Mouse (Mus musculus) CH12F3 (cell line): ENCODE results near the gene Otud7b.
"Not testable (repeated sequence)": the region's sequence is repeated elsewhere in the genome, so short reads cannot be mapped to it uniquely, and the experiment has no call there.

ENCODE experiments used
- in situ Hi-C: fragments of 300-500 bp; cut with MboI; formaldehyde crosslinking; loops from 2 replicates; pipeline ENCODE4 v1.14.3; 2020; ENCODE audit warnings: low sequenced_read_pairs

Gene Otud7b

DNA sequence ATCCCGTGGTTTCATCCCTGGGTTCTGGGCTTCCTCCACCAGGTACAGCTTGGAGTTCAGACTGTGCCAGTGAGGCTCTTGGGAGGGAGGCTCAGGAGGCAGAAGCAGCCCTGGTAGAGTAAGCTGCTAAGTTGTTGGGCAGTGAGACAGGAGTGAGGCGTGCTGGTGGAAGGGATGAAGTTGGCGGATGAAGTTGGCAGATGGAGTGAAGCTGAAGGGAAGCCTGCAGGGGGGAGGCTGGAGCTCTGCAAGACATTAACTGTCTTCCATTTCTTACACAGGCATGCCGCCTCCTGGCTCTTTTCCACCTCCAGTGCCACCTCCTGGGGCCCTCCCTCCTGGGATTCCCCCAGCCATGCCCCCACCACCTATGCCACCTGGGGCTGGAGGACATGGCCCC is 69.7 kb downstream of the Otud7b start:
- in situ Hi-C loops, result not testable (repeated sequence)

DNA sequence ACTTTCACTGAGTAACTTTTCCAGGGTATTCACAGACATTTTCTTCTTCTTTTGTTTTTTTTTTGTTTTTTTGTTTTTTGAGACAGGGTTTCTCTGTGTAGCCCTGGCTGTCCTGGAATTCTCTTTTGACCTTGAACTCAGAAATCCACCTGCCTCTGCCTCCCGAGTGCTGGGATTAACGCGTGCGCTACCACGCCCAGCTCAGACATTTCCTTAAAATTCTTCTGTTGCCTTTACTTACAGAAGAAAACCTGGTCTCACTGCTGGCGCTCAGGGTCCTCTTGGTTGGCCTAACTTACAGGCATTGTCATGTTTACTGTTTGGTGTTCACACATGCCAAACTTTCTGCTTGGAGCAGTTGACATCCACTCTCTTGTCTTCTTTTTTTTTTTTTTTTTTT is 70.9 kb downstream of the Otud7b start:
- in situ Hi-C loops, result no loop called here

DNA sequence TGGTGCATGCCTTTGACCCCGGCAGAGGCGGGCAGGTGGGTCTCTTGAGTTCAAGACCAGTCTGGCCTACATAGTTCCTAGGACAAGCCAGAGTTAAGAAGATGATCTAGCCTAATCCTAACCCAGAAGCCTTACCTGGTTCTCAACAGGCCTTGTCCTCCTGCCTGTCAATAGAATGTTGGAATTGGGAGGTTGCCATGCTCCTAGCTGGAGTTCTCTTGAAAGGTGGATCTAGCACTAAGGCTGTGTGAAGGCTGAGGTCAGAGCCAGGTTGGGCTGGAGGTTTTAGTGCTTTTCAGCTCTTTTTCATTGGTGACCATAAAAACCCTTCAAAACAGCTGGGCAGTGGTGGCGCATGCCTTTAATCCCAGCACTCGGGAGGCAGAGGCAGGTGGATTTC is 74.1 kb downstream of the Otud7b start:
- in situ Hi-C loops, result no loop called here

- in situ Hi-C loops, result no loop called here
These were observed 74.6 kb downstream of the Otud7b start for GRCm38 (mm10) chr3:96178902-96179301.

- in situ Hi-C loops, result no loop called here
These were observed 75.2 kb downstream of the Otud7b start for GRCm38 (mm10) chr3:96179531-96179930.

DNA sequence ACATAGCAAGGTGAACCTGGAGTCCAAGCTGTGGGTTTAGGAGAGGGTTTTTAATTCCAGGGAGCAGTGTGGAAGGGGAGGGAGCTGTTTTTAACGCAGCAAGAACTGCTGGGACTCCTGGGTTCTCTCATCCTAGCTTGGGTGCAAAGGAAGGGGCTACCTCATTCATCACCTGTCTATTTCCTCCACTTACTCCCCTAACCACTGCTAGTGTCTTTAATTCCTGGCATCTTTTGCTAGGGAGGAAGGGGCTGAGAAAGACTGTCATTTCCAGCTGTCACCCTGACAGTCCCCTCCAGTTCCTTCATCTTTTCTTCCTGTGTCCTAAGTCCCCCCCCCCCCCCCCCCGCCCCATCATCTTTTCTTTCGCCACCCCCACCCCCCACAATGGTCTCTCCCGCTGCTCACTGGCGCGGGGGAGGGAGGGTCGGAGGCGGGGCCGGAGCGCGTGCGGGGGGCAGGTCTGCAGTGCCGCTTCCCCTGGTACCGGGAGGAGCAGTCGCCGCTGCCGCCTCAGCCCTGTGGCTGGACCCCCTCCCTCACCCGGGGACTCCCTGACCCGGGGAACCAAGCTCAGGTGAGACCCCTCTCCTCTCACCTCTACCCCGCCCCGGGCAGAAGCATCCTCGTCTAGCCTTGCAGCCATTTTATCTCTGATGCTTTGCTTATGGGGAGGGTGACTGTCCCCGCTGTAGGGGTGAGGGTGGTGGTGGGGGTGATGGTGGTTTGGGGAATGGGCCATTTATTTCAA is 76.6 kb downstream of the Otud7b start, which contains the start of gene Sv2a:
Gene Sv2a (plus strand): TSS at position 425 of the 751 bp plus-strand sequence.
- in situ Hi-C loops, result no loop called here

GRCm38 (mm10) chr3:96181510-96182381 is 77.4 kb downstream of the Otud7b start:
- in situ Hi-C loops, result no loop called here

- in situ Hi-C loops, result no loop called here
These were observed 78.1 kb downstream of the Otud7b start for GRCm38 (mm10) chr3:96182382-96182776.

GRCm38 (mm10) chr3:96192977-96193376 is 88.7 kb downstream of the Otud7b start:
- in situ Hi-C loops, result no loop called here

DNA sequence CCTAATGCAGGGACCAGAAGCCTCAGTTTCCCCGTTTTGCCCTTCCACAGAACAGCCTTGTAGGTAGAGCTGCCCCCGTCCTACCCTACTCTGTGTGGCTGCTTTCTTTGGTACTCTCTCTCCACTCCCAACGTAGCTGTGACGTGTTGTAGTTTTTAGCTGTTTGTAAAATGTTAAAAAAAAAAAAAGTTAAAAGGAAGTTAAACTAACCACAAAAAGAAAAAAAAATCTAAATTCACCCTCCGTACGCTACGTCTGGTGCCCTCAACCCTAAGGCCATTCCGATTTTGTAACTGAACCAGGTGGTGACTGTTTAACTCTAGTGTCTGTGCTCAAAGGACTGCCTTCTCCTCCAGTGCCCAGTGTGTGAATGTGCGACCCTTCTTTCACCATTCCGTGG is 90.6 kb downstream of the Otud7b start:
- in situ Hi-C loops, result no loop called here

DNA sequence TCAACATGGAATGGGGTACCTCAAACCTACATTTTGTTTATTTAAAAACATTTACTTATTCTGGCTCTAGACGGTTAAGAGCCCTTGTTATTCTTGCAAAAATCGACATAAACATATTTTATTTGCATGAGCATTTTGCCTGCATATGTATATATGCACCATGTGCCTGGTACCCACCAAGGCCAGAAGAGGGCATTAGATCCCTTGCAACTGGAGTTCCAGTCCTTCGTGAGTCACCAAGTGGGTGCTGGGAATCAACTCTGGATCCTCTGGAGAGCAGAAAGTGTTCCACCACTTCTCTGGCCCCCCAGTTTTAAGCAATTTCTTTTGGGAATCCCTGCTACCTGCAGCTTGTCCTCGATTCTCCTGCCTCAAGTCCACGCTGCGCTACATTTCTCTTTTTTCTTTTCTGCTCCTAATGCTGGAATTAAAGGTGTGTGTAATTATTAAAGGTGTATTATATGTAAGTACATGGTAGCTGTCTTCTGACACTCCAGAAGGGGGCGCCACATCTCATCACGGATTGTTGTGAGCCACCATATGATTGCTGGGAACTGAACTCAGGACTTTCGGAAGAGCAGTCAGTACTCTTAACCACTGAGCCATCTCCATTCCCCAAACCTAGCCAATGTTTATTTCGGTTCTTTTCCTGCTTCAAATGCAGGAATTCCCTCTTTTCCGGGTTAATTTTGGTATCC is 91.4 kb downstream of the Otud7b start:
- in situ Hi-C loops, result no loop called here

- in situ Hi-C loops, result no loop called here
These were observed 92.3 kb downstream of the Otud7b start for GRCm38 (mm10) chr3:96196437-96197128.

GRCm38 (mm10) chr3:96197129-96197749 is 92.9 kb downstream of the Otud7b start:
- in situ Hi-C loops, result no loop called here

DNA sequence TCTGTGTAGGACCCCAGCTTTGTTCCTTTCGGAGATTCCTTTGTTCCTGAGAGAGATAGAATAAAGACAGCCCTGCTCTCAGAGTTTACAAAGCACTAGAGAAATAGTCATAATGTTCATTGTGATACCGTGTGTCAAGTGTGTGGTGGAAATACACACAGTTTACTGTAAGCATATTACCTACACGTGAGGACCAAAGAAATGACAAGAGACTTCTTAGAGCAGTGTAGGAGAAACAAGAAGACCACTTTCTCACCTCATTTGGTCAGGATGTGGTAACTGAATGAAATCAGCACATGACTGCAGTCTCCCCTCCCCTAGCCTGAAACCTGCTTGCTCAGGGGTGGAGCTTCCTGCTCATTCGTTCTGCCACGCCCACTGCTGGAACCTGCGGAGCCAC is 93.9 kb downstream of the Otud7b start:
- in situ Hi-C loops, result no loop called here

GRCm38 (mm10) chr3:96198601-96199251 is 94.4 kb downstream of the Otud7b start:
- in situ Hi-C loops, result not testable (repeated sequence)

- in situ Hi-C loops, result no loop called here
These were observed 95.4 kb downstream of the Otud7b start for GRCm38 (mm10) chr3:96199731-96200130.

DNA sequence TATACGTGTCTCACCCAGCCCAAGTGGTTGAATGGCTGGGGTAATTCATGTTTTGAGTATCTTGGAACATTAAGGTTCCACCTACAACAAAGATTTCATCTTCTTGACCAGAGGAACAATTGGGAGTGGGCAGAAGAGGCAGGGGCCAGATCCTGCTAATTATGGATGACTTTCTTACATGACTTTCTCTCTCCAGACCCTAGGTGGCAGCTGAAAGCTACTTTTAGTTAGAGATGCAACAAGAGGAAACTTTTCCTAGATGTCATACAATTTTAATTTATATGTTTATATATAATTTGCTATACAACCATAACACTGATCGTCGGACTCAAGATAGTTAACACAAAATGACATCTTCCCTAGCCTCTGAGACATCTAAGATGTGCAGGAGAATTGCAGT is 103.5 kb downstream of the Otud7b start:
- in situ Hi-C loops, result no loop called here

DNA sequence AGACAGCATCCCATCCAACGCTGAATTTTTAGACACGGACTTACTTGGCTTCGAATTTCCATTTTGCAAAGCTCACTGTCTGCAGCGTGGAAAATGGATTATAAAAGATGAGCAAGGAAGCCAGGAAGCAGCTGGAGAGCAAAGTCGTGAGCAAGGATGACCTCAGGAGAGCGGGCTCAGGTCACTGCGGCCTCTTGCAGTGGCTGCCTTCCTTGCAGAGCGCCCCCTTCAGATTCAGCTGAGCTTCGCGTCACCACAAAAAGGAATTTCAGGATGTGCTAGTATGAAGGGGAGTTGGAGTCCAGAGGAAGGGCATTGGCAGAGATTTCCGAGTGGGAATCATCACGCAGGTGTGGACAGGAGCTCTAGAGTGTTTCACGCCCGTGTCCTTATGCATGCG is 104.9 kb downstream of the Otud7b start:
- in situ Hi-C loops, result no loop called here
